Mouse (Mus musculus): ENCODE measurements at regions not wholly inside any gene's neighbourhood (a gene's known extent, or its start where the extent isn't known, plus 50 kb on each side); places are given as distances from the start of the nearest gene placed in this dataset.
"Not testable (repeated sequence)": the region's sequence is repeated elsewhere in the genome, so short reads cannot be mapped to it uniquely, and the experiment has no call there.

GRCm38 (mm10) chr13:3035291-3035690 lies 502.6 kb upstream of the Gdi2 start:
- DNase-seq, result not testable (repeated sequence)

- peak; percentile 4 to 15 for DNase-seq
Observed at GRCm38 (mm10) chr13:3037010-3037409, 500.9 kb upstream of the Gdi2 start.

- DNase-seq, result not testable (repeated sequence)
Observed at GRCm38 (mm10) chr13:3046381-3047105, 491.3 kb upstream of the Gdi2 start.

GRCm38 (mm10) chr13:3083480-3083879 lies 454.4 kb upstream of the Gdi2 start:
- peak in 1 of 2 experiments; percentile 7 for DNase-seq

GRCm38 (mm10) chr13:3089971-3090370 lies 447.9 kb upstream of the Gdi2 start:
- DNase-seq, result not testable (repeated sequence)

GRCm38 (mm10) chr13:3106543-3106942 lies 431.3 kb upstream of the Gdi2 start:
- DNase-seq, result not testable (repeated sequence)

- DNase-seq, result peak in 1 of 2 experiments; percentile 4
Observed at GRCm38 (mm10) chr13:3128150-3128549, 409.7 kb upstream of the Gdi2 start.

- not testable (repeated sequence) for DNase-seq
Observed at GRCm38 (mm10) chr13:3137281-3137680, 400.6 kb upstream of the Gdi2 start.

- DNase-seq, result no peak
Observed at GRCm38 (mm10) chr13:3138698-3139097, 399.2 kb upstream of the Gdi2 start.

- not testable (repeated sequence) for DNase-seq
Observed at GRCm38 (mm10) chr13:3145513-3145912, 392.4 kb upstream of the Gdi2 start.

Measured in heart, adult 18-20 months (tissue).